Mouse (Mus musculus): ENCODE measurements around the gene Epha10.

Gene Epha10

GRCm38 (mm10) chr4:124880599-124880998, at the start of gene Epha10:
Gene Epha10, plus strand, starts transcription at chr4:124880899.
- DNase-seq (ENCODE audit: low spot score): no peak

- DNase-seq (ENCODE audit: low spot score): no peak
Observed at GRCm38 (mm10) chr4:124832796-124833195, 47.9 kb upstream of the Epha10 start.

GRCm38 (mm10) chr4:124838035-124838700, 42.5 kb upstream of the Epha10 start:
- DNase-seq (ENCODE audit: low spot score): no peak

GRCm38 (mm10) chr4:124840998-124841397, 39.7 kb upstream of the Epha10 start:
- DNase-seq (ENCODE audit: low spot score): no peak

- DNase-seq (ENCODE audit: low spot score): peak; percentile 38
Observed at GRCm38 (mm10) chr4:124843493-124843892, 37.2 kb upstream of the Epha10 start.

GRCm38 (mm10) chr4:124847573-124847972, 33.1 kb upstream of the Epha10 start:
- peak; percentile 78 for DNase-seq (ENCODE audit: low spot score)

GRCm38 (mm10) chr4:124849631-124850260, 31.0 kb upstream of the Epha10 start:
- DNase-seq (ENCODE audit: low spot score): peak; percentile 45

- DNase-seq (ENCODE audit: low spot score): peak; percentile 94
Observed at GRCm38 (mm10) chr4:124850261-124850913, 30.3 kb upstream of the Epha10 start, which contains the start of gene Yrdc. Gene Yrdc, plus strand, starts transcription at chr4:124850679.

- DNase-seq (ENCODE audit: low spot score): peak; percentile 83
Observed at GRCm38 (mm10) chr4:124850933-124851658, 29.6 kb upstream of the Epha10 start, which contains the start of gene 1110065P20Rik. Gene 1110065P20Rik, minus strand, starts transcription at chr4:124851196.

GRCm38 (mm10) chr4:124856294-124856693, 24.4 kb upstream of the Epha10 start:
- DNase-seq (ENCODE audit: low spot score): no peak

- no peak for DNase-seq (ENCODE audit: low spot score)
Observed at GRCm38 (mm10) chr4:124858370-124858769, 22.3 kb upstream of the Epha10 start.

GRCm38 (mm10) chr4:124860446-124860845, 20.3 kb upstream of the Epha10 start:
- peak; percentile 72 for DNase-seq (ENCODE audit: low spot score)

GRCm38 (mm10) chr4:124861283-124862188, 19.2 kb upstream of the Epha10 start, which contains the start of gene Maneal:
Gene Maneal, minus strand, starts transcription at chr4:124862171.
- DNase-seq (ENCODE audit: low spot score): no peak

GRCm38 (mm10) chr4:124872719-124873118, 8.0 kb upstream of the Epha10 start:
- DNase-seq (ENCODE audit: low spot score): no peak

GRCm38 (mm10) chr4:124881341-124881908, 726 bp downstream of the Epha10 start:
- no peak for DNase-seq (ENCODE audit: low spot score)

GRCm38 (mm10) chr4:124882151-124882729, 1.5 kb downstream of the Epha10 start:
- peak; percentile 47 for DNase-seq (ENCODE audit: low spot score)

- no peak for DNase-seq (ENCODE audit: low spot score)
Observed at GRCm38 (mm10) chr4:124888702-124889101, 8.0 kb downstream of the Epha10 start.

- DNase-seq (ENCODE audit: low spot score): no peak
Observed at GRCm38 (mm10) chr4:124889935-124890334, 9.2 kb downstream of the Epha10 start.

- DNase-seq (ENCODE audit: low spot score): no peak
Observed at GRCm38 (mm10) chr4:124890831-124891230, 10.1 kb downstream of the Epha10 start.

GRCm38 (mm10) chr4:124893769-124894168, 13.1 kb downstream of the Epha10 start:
- DNase-seq (ENCODE audit: low spot score): no peak

All from urinary bladder, postnatal 14 days (tissue).